Mouse (Mus musculus) heart, embryonic 10.5 days (tissue): ENCODE results near the gene Gm4981. TPM values are rescaled to one million over a fixed set of nuclear protein-coding genes. Genes with fewer than 3 reads are reported as not detected.
"Not testable (repeated sequence)": the region's sequence is repeated elsewhere in the genome, so short reads cannot be mapped to it uniquely, and the experiment has no call there.

Experiments
- DNase-seq: peaks from one replicate; pipeline ENCODE4 v3.0.0-alpha.2; 2017; ENCODE audit warnings: low spot score
- H3K27ac ChIP-seq: fragments of 300-500 bp; sonication (generic); 2 replicates; pipeline ENCODE4 v1.5.1; 2016; ENCODE audit warnings: mild to moderate bottlenecking
- H3K27me3 ChIP-seq: fragments of 300-500 bp; sonication (generic); 2 replicates; pipeline ENCODE4 v1.6.1; 2016; ENCODE audit warnings: mild to moderate bottlenecking; ENCODE audit not compliant: poor library complexity, insufficient read depth, severe bottlenecking
- H3K36me3 ChIP-seq: fragments of 300-500 bp; sonication (generic); 2 replicates; pipeline ENCODE4 v1.6.1; 2016; ENCODE audit warnings: mild to moderate bottlenecking, moderate library complexity
- H3K4me1 ChIP-seq: fragments of 300-500 bp; sonication (generic); 2 replicates; pipeline ENCODE4 v1.6.1; 2016; ENCODE audit warnings: mild to moderate bottlenecking
- H3K4me3 ChIP-seq: fragments of 300-500 bp; sonication (generic); 2 replicates; pipeline ENCODE4 v1.5.1; 2016; ENCODE audit warnings: mild to moderate bottlenecking, moderate library complexity
- H3K9me3 ChIP-seq: fragments of 300-500 bp; sonication (generic); 2 replicates; pipeline ENCODE4 v1.6.1; 2016; ENCODE audit warnings: mild to moderate bottlenecking, moderate library complexity
- WGBS: fragments of 180-500 bp; shearing (Covaris S2); methylation state at CpG from one replicate; pipeline ENCODE4 v1.1.7; 2016; 5-methylcytosine and 5-hydroxymethylcytosine counted together
- polyA plus RNA-seq: library from polyadenylated mRNA; unstranded; fragments of >200 nt; fragmentation: Nextera tagmentation; extraction: Ambion mirVana; gene quantifications from 2 replicates; pipeline ENCODE4 v1.2.1, GENCODE M21; 2016

Gene Gm4981
- polyA plus RNA-seq, 1 experiment from 2014 or later = 0.06 TPM

DNA sequence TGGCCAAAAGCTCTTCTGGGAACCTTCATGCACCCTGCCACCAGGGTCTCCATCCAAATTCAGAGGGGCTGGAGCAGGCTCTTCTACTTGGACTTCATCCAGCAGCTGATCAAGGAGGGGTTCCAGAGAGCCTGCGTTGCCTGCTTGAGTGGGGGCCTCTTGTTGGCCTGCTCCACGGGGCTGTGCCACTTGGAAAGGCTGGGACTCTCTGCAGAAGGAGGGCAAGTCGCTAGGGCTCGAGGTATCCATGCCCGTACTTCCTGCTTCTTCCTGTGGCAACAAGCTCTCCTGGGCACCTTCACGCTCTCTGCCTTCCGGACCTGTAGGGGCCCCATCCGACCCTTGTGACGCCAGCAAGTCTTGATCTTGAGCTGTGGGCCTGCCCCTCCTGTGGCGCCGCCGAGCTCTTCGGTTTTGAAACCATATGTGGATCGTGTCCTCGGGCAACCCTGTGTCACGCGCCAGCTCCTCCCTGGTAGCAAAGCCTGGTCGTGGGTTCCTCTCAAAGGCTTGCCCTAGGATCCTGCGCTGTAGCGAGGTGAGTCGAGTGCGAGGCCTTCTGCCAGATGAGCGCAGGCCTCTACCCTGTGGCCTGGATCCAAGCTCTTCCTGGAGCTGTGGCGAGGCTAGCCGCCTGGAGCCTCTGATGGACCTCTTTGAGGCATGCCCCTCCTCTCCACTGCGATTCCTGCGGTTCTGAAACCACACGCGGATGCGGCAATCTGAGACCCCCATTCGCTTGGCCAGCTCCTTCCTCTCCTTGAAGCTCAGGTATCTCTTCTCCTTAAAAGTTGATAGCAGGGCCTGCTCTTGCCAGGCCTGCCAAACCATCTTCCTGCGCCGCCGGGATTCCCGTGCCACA, 4.5 kb downstream of the Gm4981 start:
- not testable (repeated sequence) for H3K27me3 ChIP-seq, H3K4me3 ChIP-seq, H3K4me1 ChIP-seq, H3K27ac ChIP-seq, H3K36me3 ChIP-seq
- DNase-seq = peak; percentile 97
- 81% methylated on average over 35 of the region's 35 CpGs for WGBS
- peaks cover 16% of the 10 kb centered on the region for H3K9me3 ChIP-seq

- H3K27ac ChIP-seq, H3K36me3 ChIP-seq, H3K27me3 ChIP-seq, H3K4me3 ChIP-seq, H3K4me1 ChIP-seq: not testable (repeated sequence)
- H3K9me3 ChIP-seq = peaks cover 20% of the 10 kb centered on the region
- 71% methylated on average over 5 of the region's 7 CpGs for WGBS
- peak; percentile 89 for DNase-seq
Measured at GRCm38 (mm10) chr10:58231088-58231487, 5.4 kb downstream of the Gm4981 start.

- not testable (repeated sequence) for H3K4me3 ChIP-seq, DNase-seq, H3K27ac ChIP-seq, H3K27me3 ChIP-seq, H3K4me1 ChIP-seq, H3K36me3 ChIP-seq
- 49% methylated on average over 3 of the region's 3 CpGs for WGBS
- peaks cover 20% of the 10 kb centered on the region for H3K9me3 ChIP-seq
Measured at GRCm38 (mm10) chr10:58230021-58230420, 6.5 kb downstream of the Gm4981 start.

DNA sequence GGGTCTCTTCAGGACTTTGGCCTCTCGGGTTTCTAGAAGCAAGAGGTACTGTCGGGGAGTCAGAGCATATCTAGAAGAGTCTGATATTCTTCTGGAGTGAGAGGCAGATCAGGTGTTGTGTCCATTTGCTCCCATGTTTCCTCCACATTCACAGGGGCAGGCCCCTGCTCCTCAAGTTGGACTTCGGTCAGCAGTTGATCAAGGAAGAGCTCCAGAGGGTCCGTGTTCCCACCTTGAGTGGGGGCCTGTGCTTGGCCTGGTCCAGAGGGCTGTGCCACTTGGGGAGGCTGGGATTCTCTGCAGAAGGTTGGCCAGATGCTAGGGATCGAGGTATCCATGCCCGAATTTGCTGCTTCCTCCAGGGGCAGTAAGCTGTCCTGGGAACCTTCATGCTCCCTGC, 8.7 kb downstream of the Gm4981 start:
- not testable (repeated sequence) for DNase-seq, H3K27ac ChIP-seq, H3K36me3 ChIP-seq, H3K4me1 ChIP-seq, H3K27me3 ChIP-seq, H3K4me3 ChIP-seq
- WGBS = 86% methylated on average over 3 of the region's 6 CpGs
- H3K9me3 ChIP-seq = peaks cover 17% of the 10 kb centered on the region

GRCm38 (mm10) chr10:58226357-58226756, 10.1 kb downstream of the Gm4981 start:
- DNase-seq = peak; percentile 86
- H3K4me3 ChIP-seq, H3K36me3 ChIP-seq, H3K9me3 ChIP-seq, H3K27ac ChIP-seq, H3K27me3 ChIP-seq, H3K4me1 ChIP-seq: not testable (repeated sequence)
- 71% methylated on average over 4 of the region's 4 CpGs for WGBS

DNA sequence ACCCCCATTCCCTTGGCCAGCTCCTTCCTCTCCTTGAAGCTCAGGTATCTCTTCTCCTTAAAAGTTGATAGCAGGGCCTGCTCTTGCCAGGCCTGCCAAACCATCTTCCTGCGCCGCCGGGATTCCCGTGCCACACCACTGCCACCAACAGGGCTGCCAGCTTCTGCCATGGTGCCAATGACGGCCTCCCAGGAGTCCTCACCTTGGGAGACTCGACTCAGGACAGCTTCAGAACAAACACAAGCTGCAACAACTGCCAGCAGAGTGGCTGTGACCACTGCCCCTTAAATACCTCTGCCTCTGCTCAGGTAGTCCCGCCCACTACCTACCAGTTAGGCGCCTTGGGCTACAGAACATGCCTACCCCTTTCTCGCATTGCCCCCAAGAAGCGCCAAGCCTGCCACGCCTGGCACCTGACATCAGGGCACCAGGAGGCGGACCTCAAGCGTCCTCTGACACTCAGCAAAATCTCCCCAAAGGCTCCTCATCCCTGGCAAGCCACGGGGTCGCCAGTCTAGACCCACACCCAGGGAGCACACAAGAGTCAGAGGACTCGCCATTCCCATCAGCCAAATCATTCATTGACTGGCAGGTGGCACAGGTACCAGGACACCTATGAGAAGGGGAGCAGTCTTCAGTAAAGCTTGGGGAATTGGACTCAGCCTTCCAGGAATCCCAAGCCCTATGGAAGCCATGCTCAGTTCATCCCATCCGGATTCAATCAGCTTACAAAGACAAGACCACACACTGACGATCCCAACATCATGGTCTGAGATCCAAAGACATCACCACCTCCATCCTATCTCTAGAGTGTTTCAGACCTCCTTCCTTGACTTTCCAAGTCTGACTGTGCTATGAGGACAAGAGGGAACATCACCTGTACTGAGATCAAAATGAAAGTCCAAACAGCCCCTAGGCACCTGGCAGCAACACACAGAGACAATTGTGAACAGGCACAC, 11.4 kb downstream of the Gm4981 start, which contains the start of gene AW822073:
Gene AW822073 (minus strand): TSS at position 104 of the 959 bp plus-strand sequence.
- whole genome bisulfite sequencing = 78% methylated on average over 18 of the region's 18 CpGs
- DNase-seq = peak; percentile 89
- H3K36me3 ChIP-seq, H3K27me3 ChIP-seq, H3K9me3 ChIP-seq, H3K27ac ChIP-seq, H3K4me1 ChIP-seq, H3K4me3 ChIP-seq: not testable (repeated sequence)

DNA sequence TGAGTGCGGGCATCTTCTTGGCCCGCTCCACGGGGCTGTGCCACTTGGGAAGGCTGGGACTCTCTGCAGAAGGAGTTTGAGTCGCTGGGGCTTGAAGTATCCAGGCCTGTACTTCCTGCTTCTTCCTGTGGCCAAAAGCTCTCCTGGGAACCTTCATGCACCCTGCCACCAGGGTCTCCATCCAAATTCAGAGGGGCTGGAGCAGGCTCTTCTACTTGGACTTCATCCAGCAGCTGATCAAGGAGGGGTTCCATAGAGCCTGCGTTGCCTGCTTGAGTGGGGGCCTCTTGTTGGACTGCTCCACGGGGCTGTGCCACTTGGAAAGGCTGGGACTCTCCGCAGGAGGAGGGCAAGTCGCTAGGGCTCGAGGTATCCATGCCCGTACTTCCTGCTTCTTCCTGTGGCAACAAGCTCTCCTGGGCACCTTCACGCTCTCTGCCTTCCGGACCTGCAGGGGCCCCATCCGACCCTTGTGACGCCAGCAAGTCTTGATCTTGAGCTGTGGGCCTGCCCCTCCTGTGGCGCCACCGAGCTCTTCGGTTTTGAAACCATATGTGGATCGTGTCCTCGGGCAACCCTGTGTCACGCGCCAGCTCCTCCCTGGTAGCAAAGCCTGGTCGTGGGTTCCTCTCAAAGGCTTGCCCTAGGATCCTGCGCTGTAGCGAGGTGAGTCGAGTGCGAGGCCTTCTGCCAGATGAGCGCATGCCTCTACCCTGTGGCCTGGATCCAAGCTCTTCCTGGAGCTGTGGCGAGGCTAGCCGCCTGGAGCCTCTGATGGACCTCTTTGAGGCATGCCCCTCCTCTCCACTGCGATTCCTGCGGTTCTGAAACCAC, 12.3 kb downstream of the Gm4981 start:
- peak; percentile 94 for DNase-seq
- H3K4me1 ChIP-seq, H3K27me3 ChIP-seq, H3K27ac ChIP-seq, H3K36me3 ChIP-seq, H3K4me3 ChIP-seq, H3K9me3 ChIP-seq: not testable (repeated sequence)
- WGBS = 79% methylated on average over 31 of the region's 31 CpGs

DNA sequence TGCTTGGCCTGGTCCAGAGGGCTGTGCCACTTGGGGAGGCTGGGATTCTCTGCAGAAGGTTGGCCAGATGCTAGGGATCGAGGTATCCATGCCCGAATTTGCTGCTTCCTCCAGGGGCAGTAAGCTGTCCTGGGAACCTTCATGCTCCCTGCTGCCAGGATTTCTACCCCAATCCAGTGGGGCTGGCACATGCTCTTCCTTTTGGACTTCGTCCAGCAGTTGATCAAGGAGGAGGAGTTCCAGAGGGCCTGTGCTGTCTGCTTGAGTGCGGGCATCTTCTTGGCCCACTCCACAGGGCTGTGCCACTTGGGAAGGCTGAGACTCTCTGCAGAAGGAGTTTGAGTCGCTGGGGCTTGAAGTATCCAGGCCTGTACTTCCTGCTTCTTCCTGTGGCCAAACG, 13.3 kb downstream of the Gm4981 start:
- not testable (repeated sequence) for H3K36me3 ChIP-seq, H3K9me3 ChIP-seq, H3K27ac ChIP-seq, H3K27me3 ChIP-seq, H3K4me1 ChIP-seq, DNase-seq, H3K4me3 ChIP-seq
- WGBS = 73% methylated on average over 4 of the region's 6 CpGs

DNA sequence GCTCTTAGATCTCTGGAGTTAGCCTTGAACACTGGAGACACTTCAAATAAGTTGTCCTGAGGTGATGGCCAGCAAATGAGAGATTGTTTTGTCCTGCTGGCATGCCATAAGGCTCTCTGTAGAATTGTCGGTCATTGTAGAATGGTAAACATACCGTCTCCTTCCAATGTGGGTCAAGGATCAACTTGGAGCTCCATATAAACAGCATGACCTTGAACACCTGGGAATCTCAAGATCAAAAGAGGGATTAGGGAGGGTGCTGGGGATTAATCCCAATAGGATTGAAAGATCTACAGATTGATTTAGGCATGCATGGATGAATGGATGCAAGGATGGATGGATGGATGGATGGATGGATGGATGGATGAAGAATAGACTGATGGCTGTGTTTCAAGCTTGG, 14.9 kb downstream of the Gm4981 start:
- DNase-seq, H3K4me1 ChIP-seq, H3K9me3 ChIP-seq, H3K27me3 ChIP-seq, H3K4me3 ChIP-seq, H3K36me3 ChIP-seq, H3K27ac ChIP-seq: not testable (repeated sequence)
- WGBS = 87% methylated on average over 2 of the region's 2 CpGs

GRCm38 (mm10) chr10:58220726-58221125, 15.8 kb downstream of the Gm4981 start:
- H3K9me3 ChIP-seq = peaks cover 3% of the 10 kb centered on the region
- H3K36me3 ChIP-seq = no peaks in the 10 kb centered on the region
- H3K4me1 ChIP-seq = no peaks in the 10 kb centered on the region
- DNase-seq = peak; percentile 89
- 76% methylated on average over 6 of the region's 6 CpGs for WGBS
- no peak overlapping the region for H3K4me3 ChIP-seq
- H3K27ac ChIP-seq = no peak overlapping the region
- no peaks in the 10 kb centered on the region for H3K27me3 ChIP-seq

- no peak for DNase-seq
- no peaks in the 10 kb centered on the region for H3K27me3 ChIP-seq
- no peak overlapping the region for H3K4me3 ChIP-seq
- H3K4me1 ChIP-seq = no peaks in the 10 kb centered on the region
- no peaks in the 10 kb centered on the region for H3K36me3 ChIP-seq
- no peak overlapping the region for H3K27ac ChIP-seq
- 68% methylated on average over 3 of the region's 3 CpGs for WGBS
- H3K9me3 ChIP-seq = peaks cover 4% of the 10 kb centered on the region
Measured at GRCm38 (mm10) chr10:58217366-58217765, 19.1 kb downstream of the Gm4981 start.

DNA sequence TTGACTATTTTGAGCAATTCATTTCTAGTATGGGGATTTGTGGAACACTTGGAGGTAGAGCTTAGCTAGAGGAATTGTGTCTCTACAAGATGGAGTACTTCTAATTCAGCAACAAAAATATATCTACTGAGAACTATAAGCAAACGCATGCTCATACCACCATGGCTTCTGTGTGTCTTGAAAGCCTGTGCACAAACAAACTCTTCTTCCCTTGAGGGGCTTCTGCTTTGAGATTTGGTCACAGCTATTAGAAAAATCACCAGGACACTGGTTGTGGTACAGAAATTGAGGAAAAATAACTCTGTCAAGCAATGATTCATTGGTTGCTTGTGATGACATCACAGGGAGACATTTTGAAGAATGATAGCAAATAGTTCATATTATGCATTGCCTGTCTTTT, 21.1 kb downstream of the Gm4981 start:
- Histone ChIP-seq H3K36me3 (no peaks in the 10 kb centered on the region), H3K4me3 (no peak overlapping the region), H3K9me3 (peaks cover 6% of the 10 kb centered on the region; the same call in 1 of the 2 replicates), H3K4me1 (no peaks in the 10 kb centered on the region), H3K27ac (no peak overlapping the region), H3K27me3 (no peaks in the 10 kb centered on the region)
- no peak for DNase-seq
- WGBS = 74% methylated on average over 1 of the region's 1 CpGs
